In genomic region chr4:75953349-75954060, GRCm38 (mm10) we compare ENCODE assay signal across 18 mouse cellular contexts.
DNase-seq lines count a peak whose midpoint lies in the region; ATAC-seq and TF ChIP-seq lines count a peak whose summit lies in the region.
"Had no signal": no experiment of that assay in that cellular context is flagged by ENCODE, and none has a peak within 500 bp of the region (broad histone marks: within the 10 kb centered on the region; RNA-seq: fewer than 3 reads in every experiment).

No protein-coding gene starts in this region.

- no peak for TF ChIP-seq POLR2A in limb, embryonic 14.5 days (IDR thresholded peaks at IDR 0.05; ENCODE audit: borderline replicate concordance, extremely low read depth, insufficient read depth, insufficient read length)

- H3K27me3 ChIP-seq in heart, embryonic 16.5 days (ENCODE audit: control insufficient read depth, insufficient read depth, low read length), result no peaks in the 10 kb centered on the region
- no peaks in the 10 kb centered on the region for H3K27me3 ChIP-seq in limb, embryonic 14.5 days (ENCODE audit: control insufficient read depth, insufficient read depth, low read length)
- no peaks in the 10 kb centered on the region for H3K27me3 ChIP-seq in liver, embryonic 11.5 days (replicated peaks; ENCODE audit: control insufficient read depth, insufficient read depth, low read length)
- H3K27me3 ChIP-seq: embryonic facial prominence, embryonic 13.5 days; forebrain, embryonic 12.5 days; hindbrain, embryonic 15.5 days; liver, embryonic 13.5 days had no signal

- H3K4me2 ChIP-seq in heart, embryonic 16.5 days (ENCODE audit: low read depth, low read length), result no peak overlapping the region
- no peak overlapping the region for H3K4me2 ChIP-seq in limb, embryonic 14.5 days (replicated peaks; ENCODE audit: low read depth, low read length, severe bottlenecking)
- no peak overlapping the region for H3K4me2 ChIP-seq in liver, embryonic 11.5 days
- H3K4me2 ChIP-seq: embryonic facial prominence, embryonic 13.5 days; forebrain, embryonic 12.5 days; hindbrain, embryonic 15.5 days; liver, embryonic 13.5 days had no signal

- no peak overlapping the region for H3K9ac ChIP-seq in heart, embryonic 16.5 days (ENCODE audit: low read length)
- H3K9ac ChIP-seq in limb, embryonic 14.5 days (ENCODE audit: low read depth, low read length, severe bottlenecking), result no peak overlapping the region
- H3K9ac ChIP-seq in liver, embryonic 11.5 days (ENCODE audit: low read depth, low read length), result no peak overlapping the region
- H3K9ac ChIP-seq: embryonic facial prominence, embryonic 13.5 days; forebrain, embryonic 12.5 days; hindbrain, embryonic 15.5 days; liver, embryonic 13.5 days had no signal

- H3K4me3 ChIP-seq in heart, embryonic 16.5 days (ENCODE audit: low read length), result no peak overlapping the region
- H3K4me3 ChIP-seq in limb, embryonic 14.5 days (replicated peaks; ENCODE audit: low read length), result no peak overlapping the region
- no peak overlapping the region for H3K4me3 ChIP-seq in liver, embryonic 11.5 days (ENCODE audit: low read depth, low read length)
- H3K4me3 ChIP-seq: embryonic facial prominence, embryonic 13.5 days; forebrain, embryonic 12.5 days; gastrocnemius, adult 2 months; heart, embryonic 10.5 days; hindbrain, embryonic 15.5 days; layer of hippocampus, adult 2 months; liver, embryonic 13.5 days had no signal

- 30% methylated on average over 6 of the region's 6 CpGs for WGBS in heart, embryonic 16.5 days
- 44% methylated on average over 6 of the region's 6 CpGs for WGBS in limb, embryonic 14.5 days
- WGBS in liver, embryonic 11.5 days, result 69% methylated on average over 6 of the region's 6 CpGs

- peaks cover 9% of the 10 kb centered on the region for H3K4me1 ChIP-seq in heart, embryonic 16.5 days (ENCODE audit: control insufficient read depth, insufficient read depth, low read length)
- H3K4me1 ChIP-seq in limb, embryonic 14.5 days (ENCODE audit: control insufficient read depth, insufficient read depth, low read length), result 0 out of 2 replicates have a peak, but pooled peaks cover 3% of the 10 kb centered on the region
- no peaks in the 10 kb centered on the region for H3K4me1 ChIP-seq in liver, embryonic 11.5 days (replicated peaks; ENCODE audit: control insufficient read depth, insufficient read depth, low read length)
- H3K4me1 ChIP-seq: embryonic facial prominence, embryonic 13.5 days; forebrain, embryonic 12.5 days; heart, embryonic 10.5 days; hindbrain, embryonic 15.5 days; liver, embryonic 13.5 days had no signal

- no peaks in the 10 kb centered on the region for H3K9me3 ChIP-seq in heart, embryonic 16.5 days (replicated peaks; ENCODE audit: control insufficient read depth, low read length)
- H3K9me3 ChIP-seq in limb, embryonic 14.5 days (ENCODE audit: control insufficient read depth, low read length), result no peaks in the 10 kb centered on the region
- H3K9me3 ChIP-seq in liver, embryonic 11.5 days (ENCODE audit: control insufficient read depth, low read length), result no peaks in the 10 kb centered on the region
- H3K9me3 ChIP-seq: embryonic facial prominence, embryonic 13.5 days; forebrain, embryonic 12.5 days; heart, embryonic 10.5 days; hindbrain, embryonic 15.5 days; liver, embryonic 13.5 days had no signal

- ATAC-seq in heart, embryonic 16.5 days (replicated peaks; ENCODE audit: extremely low read depth, insufficient read depth, low FRiP score), result peak; percentile 80
- ATAC-seq in limb, embryonic 14.5 days (ENCODE audit: low FRiP score, low read depth), result peak; percentile 91
- ATAC-seq in liver, embryonic 11.5 days (replicated peaks; ENCODE audit: low FRiP score), result no peak

- peaks cover 5% of the 10 kb centered on the region for H3K36me3 ChIP-seq in heart, embryonic 16.5 days (ENCODE audit: control insufficient read depth, insufficient read depth)
- peaks cover 3% of the 10 kb centered on the region; the same call in 1 of the 2 replicates for H3K36me3 ChIP-seq in limb, embryonic 14.5 days (ENCODE audit: control insufficient read depth, insufficient read depth, low read length)
- H3K36me3 ChIP-seq in liver, embryonic 11.5 days (ENCODE audit: control insufficient read depth, insufficient read depth, low read length), result no peaks in the 10 kb centered on the region
- H3K36me3 ChIP-seq: forebrain, embryonic 12.5 days; heart, embryonic 10.5 days; liver, embryonic 13.5 days had no signal

- no peak for DNase-seq in heart, adult 18-20 months
- DNase-seq in kidney, adult 9 months, result peak; percentile 45
- peak; percentile 72 for DNase-seq in limb, embryonic 14.5 days (ENCODE audit: low spot score)
- DNase-seq in lung, postnatal 25 days (ENCODE audit: low spot score), result peak; percentile 53
- no peak for DNase-seq in cerebellum, adult 9-10 months
- no peak for DNase-seq in adrenal gland, postnatal 36 days
- DNase-seq in liver, embryonic 11.5 days (ENCODE audit: low spot score), result no peak
- DNase-seq: adrenal gland, postnatal 25 days; cerebellum, postnatal 36 days; gastrocnemius, adult 2 months; liver, embryonic 13.5 days; thymus, adult 18-20 months had no signal

- H3K27ac ChIP-seq in heart, embryonic 16.5 days (ENCODE audit: low read length), result peak overlapping the region; percentile 40
- no peak overlapping the region for H3K27ac ChIP-seq in limb, embryonic 14.5 days (replicated peaks; ENCODE audit: low read depth, low read length)
- H3K27ac ChIP-seq in liver, embryonic 11.5 days (ENCODE audit: low read depth, low read length), result no peak overlapping the region
- H3K27ac ChIP-seq: embryonic facial prominence, embryonic 13.5 days; forebrain, embryonic 12.5 days; gastrocnemius, adult 2 months; heart, embryonic 10.5 days; hindbrain, embryonic 15.5 days; layer of hippocampus, adult 2 months; liver, embryonic 13.5 days had no signal

Comparison
In these comparisons a context has a peak if more than half of its experiments do, and no peak if none do; other contexts are left out.
1. DNase-seq: peak in kidney, adult 9 months (single experiment), limb, embryonic 14.5 days (single experiment) and lung, postnatal 25 days (single experiment); none in heart, adult 18-20 months (0 of 2), cerebellum, adult 9-10 months (single experiment), adrenal gland, postnatal 36 days (0 of 2) and liver, embryonic 11.5 days (single experiment).